Mouse (Mus musculus): ENCODE measurements at regions not wholly inside any gene's neighbourhood (a gene's known extent, or its start where the extent isn't known, plus 50 kb on each side); places are given as distances from the start of the nearest gene placed in this dataset.
A peak's percentile ranks its signal among the peaks of the same experiment; 100 is the strongest.

GRCm38 (mm10) chr17:84039444-84039843 is 148.3 kb downstream of the Zfp36l2 start:
- Histone ChIP-seq H3K36me3 (replicated peaks; ENCODE audit: control insufficient read depth, insufficient read depth, low read depth) (no peaks in the 10 kb centered on the region), H3K27ac (no peak overlapping the region), H3K4me2 (ENCODE audit: low read depth) (no peak overlapping the region), H3K4me1 (replicated peaks; ENCODE audit: control insufficient read depth in 2 of 2, insufficient read depth in 2 of 2, low read length in 1 of 2) (0 out of 4 replicates have a peak, but pooled peaks cover 0 to 5% of the 10 kb centered on the region in 2 experiments), H3K9ac (replicated peaks) (no peak overlapping the region), H3K27me3 (ENCODE audit: control insufficient read depth, insufficient read depth, low read length) (no peaks in the 10 kb centered on the region), H3K4me3 (ENCODE audit: insufficient read depth in 1 of 2, low read depth in 2 of 2, low read length in 2 of 2) (no peak overlapping the region), H3K9me3 (ENCODE audit: control insufficient read depth, low read length) (no peaks in the 10 kb centered on the region)
- WGBS (ENCODE audit: insufficient replicate concordance) = 64% methylated on average over 10 of the region's 10 CpGs
- no peak for ATAC-seq (ENCODE audit: insufficient read depth)
- no peak for DNase-seq (ENCODE audit: low read depth in 3 of 3, low spot score in 3 of 3)
- TF ChIP-seq EP300 (IDR thresholded peaks at IDR 0.05; ENCODE audit: low read depth) (no peak), CTCF (IDR thresholded peaks at IDR 0.05; ENCODE audit: low read depth) (peak; percentile 70)

GRCm38 (mm10) chr17:84037580-84038304 is 150.0 kb downstream of the Zfp36l2 start:
- Histone ChIP-seq H3K36me3 (replicated peaks; ENCODE audit: control insufficient read depth, insufficient read depth, low read depth) (no peaks in the 10 kb centered on the region), H3K4me1 (replicated peaks; ENCODE audit: control insufficient read depth in 2 of 2, insufficient read depth in 2 of 2, low read length in 1 of 2) (0 out of 4 replicates have a peak, but pooled peaks cover 0 to 8% of the 10 kb centered on the region in 2 experiments), H3K9ac (replicated peaks) (no peak overlapping the region), H3K4me3 (ENCODE audit: insufficient read depth in 1 of 2, low read depth in 2 of 2, low read length in 2 of 2) (no peak overlapping the region), H3K4me2 (ENCODE audit: low read depth) (no peak overlapping the region), H3K27ac (no peak overlapping the region), H3K27me3 (ENCODE audit: control insufficient read depth, insufficient read depth, low read length) (no peaks in the 10 kb centered on the region), H3K9me3 (ENCODE audit: control insufficient read depth, low read length) (no peaks in the 10 kb centered on the region)
- DNase-seq (ENCODE audit: low read depth in 3 of 3, low spot score in 3 of 3) (no peak), ATAC-seq (ENCODE audit: insufficient read depth) (no peak)
- TF ChIP-seq EP300 (IDR thresholded peaks at IDR 0.05; ENCODE audit: low read depth) (no peak), CTCF (IDR thresholded peaks at IDR 0.05; ENCODE audit: low read depth) (no peak)
- WGBS (ENCODE audit: insufficient replicate concordance) = 47% methylated on average over 11 of the region's 11 CpGs

GRCm38 (mm10) chr17:84036056-84036455 is 151.7 kb downstream of the Zfp36l2 start:
- Histone ChIP-seq H3K4me1 (replicated peaks; ENCODE audit: control insufficient read depth in 2 of 2, insufficient read depth in 2 of 2, low read length in 1 of 2) (0 out of 4 replicates have a peak, but pooled peaks cover 0 to 8% of the 10 kb centered on the region in 2 experiments), H3K27ac (no peak overlapping the region), H3K4me2 (ENCODE audit: low read depth) (no peak overlapping the region), H3K4me3 (ENCODE audit: insufficient read depth in 1 of 2, low read depth in 2 of 2, low read length in 2 of 2) (no peak overlapping the region), H3K9ac (replicated peaks) (no peak overlapping the region), H3K36me3 (replicated peaks; ENCODE audit: control insufficient read depth, insufficient read depth, low read depth) (no peaks in the 10 kb centered on the region), H3K27me3 (ENCODE audit: control insufficient read depth, insufficient read depth, low read length) (no peaks in the 10 kb centered on the region), H3K9me3 (ENCODE audit: control insufficient read depth, low read length) (no peaks in the 10 kb centered on the region)
- WGBS (ENCODE audit: insufficient replicate concordance) = 60% methylated on average over 6 of the region's 6 CpGs
- ATAC-seq (ENCODE audit: insufficient read depth) (no peak), DNase-seq (ENCODE audit: low read depth in 3 of 3, low spot score in 3 of 3) (no peak)
- TF ChIP-seq EP300 (IDR thresholded peaks at IDR 0.05; ENCODE audit: low read depth) (no peak), CTCF (IDR thresholded peaks at IDR 0.05; ENCODE audit: low read depth) (no peak)

- Histone ChIP-seq H3K36me3 (replicated peaks; ENCODE audit: control insufficient read depth, insufficient read depth, low read depth) (no peaks in the 10 kb centered on the region), H3K9ac (replicated peaks) (no peak overlapping the region), H3K4me3 (ENCODE audit: insufficient read depth in 1 of 2, low read depth in 2 of 2, low read length in 2 of 2) (no peak overlapping the region), H3K27ac (no peak overlapping the region), H3K4me1 (replicated peaks; ENCODE audit: control insufficient read depth in 2 of 2, insufficient read depth in 2 of 2, low read length in 1 of 2) (0 out of 4 replicates have a peak, but pooled peaks cover 0 to 8% of the 10 kb centered on the region in 2 experiments), H3K4me2 (ENCODE audit: low read depth) (no peak overlapping the region), H3K9me3 (ENCODE audit: control insufficient read depth, low read length) (no peaks in the 10 kb centered on the region), H3K27me3 (ENCODE audit: control insufficient read depth, insufficient read depth, low read length) (no peaks in the 10 kb centered on the region)
- 75% methylated on average over 1 of the region's 1 CpGs for WGBS (ENCODE audit: insufficient replicate concordance)
- TF ChIP-seq CTCF (IDR thresholded peaks at IDR 0.05; ENCODE audit: low read depth) (no peak), EP300 (IDR thresholded peaks at IDR 0.05; ENCODE audit: low read depth) (no peak)
- DNase-seq (ENCODE audit: low read depth in 3 of 3, low spot score in 3 of 3) (no peak), ATAC-seq (ENCODE audit: insufficient read depth) (no peak)
Observed at GRCm38 (mm10) chr17:84034801-84035200, 152.9 kb downstream of the Zfp36l2 start.

- WGBS (ENCODE audit: insufficient replicate concordance) = 69% methylated on average over 8 of the region's 8 CpGs
- Histone ChIP-seq H3K4me1 (replicated peaks; ENCODE audit: control insufficient read depth in 2 of 2, insufficient read depth in 2 of 2, low read length in 1 of 2) (0 out of 4 replicates have a peak, but pooled peaks cover 0 to 2% of the 10 kb centered on the region in 2 experiments), H3K36me3 (replicated peaks; ENCODE audit: control insufficient read depth, insufficient read depth, low read depth) (no peaks in the 10 kb centered on the region), H3K4me2 (ENCODE audit: low read depth) (no peak overlapping the region), H3K27me3 (ENCODE audit: control insufficient read depth, insufficient read depth, low read length) (no peaks in the 10 kb centered on the region), H3K4me3 (ENCODE audit: insufficient read depth in 1 of 2, low read depth in 2 of 2, low read length in 2 of 2) (no peak overlapping the region), H3K27ac (no peak overlapping the region), H3K9me3 (ENCODE audit: control insufficient read depth, low read length) (no peaks in the 10 kb centered on the region), H3K9ac (replicated peaks) (no peak overlapping the region)
- TF ChIP-seq EP300 (IDR thresholded peaks at IDR 0.05; ENCODE audit: low read depth) (no peak), CTCF (IDR thresholded peaks at IDR 0.05; ENCODE audit: low read depth) (no peak)
- no peak for DNase-seq (ENCODE audit: low read depth in 3 of 3, low spot score in 3 of 3)
- no peak for ATAC-seq (ENCODE audit: insufficient read depth)
Observed at GRCm38 (mm10) chr17:84032441-84032840, 155.3 kb downstream of the Zfp36l2 start.

All from liver, embryonic 14.5 days (tissue).